Mouse (Mus musculus): Measurements from ENCODE around the gene Psmg4. TPM values are rescaled to one million over a fixed set of nuclear protein-coding genes. Genes with fewer than 3 reads are reported as not detected.

Psmg4 gene
- polyA plus RNA-seq, 1 experiment from 2014 or later: 99.9 TPM

DNA sequence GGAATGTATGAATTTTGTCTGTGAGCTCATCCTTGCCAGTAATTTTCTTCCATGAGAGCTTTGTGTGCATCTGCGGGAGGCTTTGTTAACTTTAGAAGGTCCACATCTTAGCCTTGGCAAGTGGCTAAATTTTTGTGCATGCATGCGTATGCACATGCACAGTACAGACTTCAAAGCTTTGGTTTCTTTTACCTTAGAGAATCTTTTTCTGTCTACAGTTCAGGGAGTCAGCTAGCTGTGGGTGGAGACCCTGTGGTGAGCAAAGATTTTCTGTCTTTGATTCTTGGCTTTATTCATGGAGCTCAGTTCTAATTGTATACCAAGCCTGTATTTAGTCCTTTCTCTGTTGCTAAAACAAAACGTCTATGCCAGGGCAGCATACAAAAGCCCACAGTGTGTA lies 56.0 kb downstream of the Psmg4 start:
- Histone ChIP-seq H3K36me3 (replicated peaks) (0 out of 2 replicates have a peak, but pooled peaks cover 3% of the 10 kb centered on the region), H3K4me1 (peaks cover 4% of the 10 kb centered on the region; the same call in 1 of the 2 replicates), H3K4me3 (no peak overlapping the region), H3K9me3 (no peaks in the 10 kb centered on the region), H3K27me3 (replicated peaks; ENCODE audit: low read depth, poor library complexity, severe bottlenecking) (no peaks in the 10 kb centered on the region), H3K27ac (replicated peaks) (no peak overlapping the region)
- no peak for DNase-seq (ENCODE audit: low spot score)
- 86% methylated on average over 3 of the region's 3 CpGs for WGBS

- no peak overlapping the region for H3K27ac ChIP-seq (replicated peaks)
- H3K4me1 ChIP-seq: peaks cover 4% of the 10 kb centered on the region; the same call in 1 of the 2 replicates
- 0 out of 2 replicates have a peak, but pooled peaks cover 3% of the 10 kb centered on the region for H3K36me3 ChIP-seq (replicated peaks)
- WGBS: 89% methylated on average over 3 of the region's 3 CpGs
- no peaks in the 10 kb centered on the region for H3K9me3 ChIP-seq
- no peak overlapping the region for H3K4me3 ChIP-seq
- no peak for DNase-seq (ENCODE audit: low spot score)
- no peaks in the 10 kb centered on the region for H3K27me3 ChIP-seq (replicated peaks; ENCODE audit: low read depth, poor library complexity, severe bottlenecking)
Observed at GRCm38 (mm10) chr13:34219728-34220127, 57.0 kb downstream of the Psmg4 start.

GRCm38 (mm10) chr13:34222985-34223384 lies 60.2 kb downstream of the Psmg4 start:
- Histone ChIP-seq H3K4me3 (no peak overlapping the region), H3K36me3 (replicated peaks) (0 out of 2 replicates have a peak, but pooled peaks cover 3% of the 10 kb centered on the region), H3K27ac (replicated peaks) (no peak overlapping the region), H3K4me1 (peaks cover 14% of the 10 kb centered on the region), H3K27me3 (replicated peaks; ENCODE audit: low read depth, poor library complexity, severe bottlenecking) (no peaks in the 10 kb centered on the region), H3K9me3 (no peaks in the 10 kb centered on the region)
- WGBS: 83% methylated on average over 7 of the region's 7 CpGs
- DNase-seq (ENCODE audit: low spot score): no peak

DNA sequence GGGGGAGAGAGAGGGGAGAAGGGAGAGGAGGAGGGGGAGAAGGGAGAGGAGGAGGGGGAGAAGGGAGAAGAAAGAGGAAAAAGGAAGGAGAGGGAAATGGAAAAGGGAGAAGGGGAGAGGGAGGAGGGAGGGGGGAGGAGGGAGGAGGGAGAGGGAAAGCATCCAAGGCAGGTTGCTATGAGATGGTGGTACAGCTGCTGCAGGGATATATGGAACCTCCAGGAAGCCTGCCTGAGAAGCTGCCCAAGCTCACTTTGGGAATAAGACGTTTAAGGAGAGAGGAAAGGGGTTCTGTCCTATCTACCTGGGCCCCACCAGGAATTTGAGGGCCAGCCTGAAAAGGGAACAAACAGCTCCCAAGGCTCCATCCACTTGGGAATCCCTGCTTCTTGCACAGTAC lies 64.2 kb downstream of the Psmg4 start:
- 10% methylated on average over 1 of the region's 1 CpGs for whole genome bisulfite sequencing
- H3K36me3 ChIP-seq (replicated peaks): no peaks in the 10 kb centered on the region
- no peaks in the 10 kb centered on the region for H3K9me3 ChIP-seq
- DNase-seq (ENCODE audit: low spot score): no peak
- H3K27ac ChIP-seq (replicated peaks): no peak overlapping the region
- no peak overlapping the region for H3K4me3 ChIP-seq
- H3K4me1 ChIP-seq: peaks cover 24% of the 10 kb centered on the region
- no peaks in the 10 kb centered on the region for H3K27me3 ChIP-seq (replicated peaks; ENCODE audit: low read depth, poor library complexity, severe bottlenecking)

Other genes starting within 250 kb of the Psmg4 start
- gene Nqo2, start 198.3 kb upstream of the Psmg4 start, polyA plus RNA-seq (2016; fragmentation: Nextera tagmentation; extraction: Ambion mirVana): 21.6 and 24.0 TPM in 2 replicates
- 7.4 and 8.6 TPM in 2 replicates for gene Ripk1, start 160.6 kb upstream of the Psmg4 start, polyA plus RNA-seq (2016; fragmentation: Nextera tagmentation; extraction: Ambion mirVana)
- gene Serpinb6a, start 160.2 kb upstream of the Psmg4 start, polyA plus RNA-seq (2016; fragmentation: Nextera tagmentation; extraction: Ambion mirVana): 31.1 and 36.2 TPM in 2 replicates
- 31.6 and 32.3 TPM in 2 replicates for gene Bphl, start 125.4 kb upstream of the Psmg4 start, polyA plus RNA-seq (2016; fragmentation: Nextera tagmentation; extraction: Ambion mirVana)
- gene Tubb2a, start 85.0 kb upstream of the Psmg4 start, polyA plus RNA-seq (2016; fragmentation: Nextera tagmentation; extraction: Ambion mirVana): 101 and 105 TPM in 2 replicates
- gene Tubb2b, start 32.5 kb upstream of the Psmg4 start, polyA plus RNA-seq (2016; fragmentation: Nextera tagmentation; extraction: Ambion mirVana): 65.5 and 73.2 TPM in 2 replicates
- gene Slc22a23, start 182.2 kb downstream of the Psmg4 start, polyA plus RNA-seq (2016; fragmentation: Nextera tagmentation; extraction: Ambion mirVana): 2.9 and 3.1 TPM in 2 replicates